Mouse (Mus musculus): ENCODE data around the gene Hist2h4.
"Not testable (repeated sequence)": the region's sequence is repeated elsewhere in the genome, so short reads cannot be mapped to it uniquely, and the experiment has no call there.

The Hist2h4 gene

DNA sequence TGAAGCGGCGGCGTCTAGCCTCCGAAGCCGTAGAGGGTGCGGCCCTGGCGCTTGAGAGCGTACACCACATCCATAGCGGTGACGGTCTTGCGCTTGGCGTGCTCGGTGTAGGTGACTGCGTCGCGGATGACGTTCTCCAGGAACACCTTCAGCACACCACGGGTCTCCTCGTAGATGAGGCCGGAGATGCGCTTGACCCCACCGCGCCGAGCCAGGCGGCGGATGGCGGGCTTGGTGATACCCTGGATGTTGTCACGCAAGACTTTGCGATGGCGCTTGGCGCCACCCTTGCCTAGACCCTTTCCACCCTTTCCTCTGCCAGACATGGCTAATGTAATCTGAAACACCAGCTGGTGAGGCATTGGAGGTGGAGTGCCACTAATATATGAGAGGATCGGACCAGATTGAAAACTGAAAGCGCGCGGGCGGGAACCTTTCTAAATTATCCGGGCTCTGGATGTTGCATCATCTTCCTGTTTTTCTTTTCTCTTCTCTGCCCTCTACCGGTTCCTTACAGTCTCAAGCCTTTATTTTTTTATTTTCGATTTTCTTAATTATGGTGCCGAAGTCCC, at the start of gene Hist2h4:
Hist2h4 (minus strand) TSS at position 333 of the 572 bp plus-strand sequence.
- DNase-seq (ENCODE audit: low read depth, low spot score), result peak; percentile 96

DNA sequence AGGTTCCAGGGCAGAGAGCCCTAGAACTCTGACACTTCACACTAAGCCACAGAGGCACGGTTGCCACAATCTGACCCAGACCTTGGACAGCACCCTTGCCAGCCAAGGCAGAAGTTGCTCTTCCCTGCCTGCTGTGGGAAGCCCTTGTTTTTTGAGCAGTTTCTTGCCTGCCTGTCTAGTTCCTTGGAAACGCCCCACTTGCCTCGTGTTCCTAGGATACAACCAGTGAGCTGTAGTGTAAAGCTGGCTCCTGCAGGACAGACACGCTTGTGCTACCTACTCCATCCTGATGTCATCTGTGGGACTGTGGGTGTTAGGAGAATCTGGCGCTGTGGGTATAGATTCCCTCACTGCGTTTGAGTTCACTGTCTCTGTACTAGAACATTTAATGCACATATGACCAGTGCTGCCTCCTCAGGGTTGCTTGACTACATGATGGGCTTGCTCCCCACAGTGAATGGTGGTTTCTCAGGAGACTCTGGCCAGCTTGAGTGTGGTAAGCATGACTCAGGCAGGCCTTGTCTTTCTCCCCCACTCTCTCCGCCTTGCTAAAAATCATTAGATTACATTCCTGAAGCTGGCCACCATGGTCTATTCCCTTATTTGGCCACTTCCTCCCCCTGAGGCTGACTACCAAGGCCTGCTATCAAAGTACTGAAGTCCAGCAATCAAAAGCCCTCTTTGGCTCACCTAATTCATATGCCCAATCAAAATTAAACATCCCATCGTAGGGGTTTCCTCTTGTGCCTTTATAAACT, 49.4 kb upstream of the Hist2h4 start:
- DNase-seq (ENCODE audit: low read depth, low spot score), result peak; percentile 88

DNA sequence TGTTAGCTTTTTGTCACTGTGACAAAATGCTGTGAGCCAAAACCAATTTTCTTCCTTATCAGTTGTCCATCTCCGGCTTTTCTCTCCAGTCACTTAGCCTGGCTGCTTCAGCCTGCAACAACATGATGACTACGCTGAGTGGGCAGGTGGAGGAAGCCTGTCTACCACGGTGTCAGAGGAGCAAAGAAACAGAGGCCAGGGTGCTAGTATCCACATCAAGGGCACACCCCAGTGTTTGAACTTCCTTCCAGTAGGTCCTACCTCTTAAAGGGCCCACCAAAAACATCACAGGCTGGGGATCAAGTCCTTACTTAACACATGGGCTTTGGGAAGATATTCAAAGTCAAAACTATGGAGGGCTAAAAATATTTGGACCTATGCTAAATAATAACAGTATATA, 46.3 kb upstream of the Hist2h4 start:
- DNase-seq (ENCODE audit: low read depth, low spot score), result no peak

GRCm38 (mm10) chr3:96306506-96306905, 43.4 kb upstream of the Hist2h4 start:
- DNase-seq (ENCODE audit: low read depth, low spot score), result no peak

GRCm38 (mm10) chr3:96302076-96302475, 39.0 kb upstream of the Hist2h4 start:
- DNase-seq (ENCODE audit: low read depth, low spot score), result no peak

DNA sequence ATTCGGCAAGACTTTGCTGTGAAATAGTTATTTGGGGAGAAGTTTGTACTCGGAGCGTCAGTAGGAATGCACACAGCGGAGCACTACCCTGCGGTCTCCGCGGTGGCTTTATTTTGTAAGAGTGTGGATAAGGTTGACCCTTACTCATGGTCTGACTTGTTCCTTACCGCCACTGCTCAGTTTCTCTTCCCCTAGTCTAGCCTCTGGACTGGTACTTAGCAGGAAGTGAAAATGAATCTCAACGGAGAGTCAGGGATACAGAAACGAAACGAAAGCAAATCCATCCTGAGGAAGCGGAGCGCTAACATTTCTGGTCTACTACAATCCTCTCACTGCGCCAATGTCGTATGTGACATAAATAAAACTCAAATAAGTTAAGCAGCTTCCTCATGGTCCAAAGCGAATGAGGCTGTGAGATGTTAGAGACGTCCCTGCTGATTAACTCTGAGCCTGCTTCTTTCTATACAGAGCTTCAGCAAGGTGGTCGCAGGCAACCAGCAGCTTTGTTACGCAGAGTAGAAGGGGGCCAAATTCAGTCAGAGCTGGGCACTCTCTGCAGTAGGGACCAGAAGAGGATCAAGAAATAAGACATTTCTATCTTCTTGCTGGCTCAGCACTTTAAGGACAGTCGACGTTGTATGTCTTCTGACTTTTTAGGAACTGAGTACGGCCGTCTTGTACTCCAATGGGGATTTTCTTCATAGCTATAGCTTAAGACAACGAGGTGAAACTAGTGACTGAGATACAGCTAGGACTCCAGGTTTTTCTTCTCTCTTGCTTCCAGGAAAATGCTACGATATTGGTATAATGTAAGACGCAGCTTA, 37.8 kb upstream of the Hist2h4 start:
- DNase-seq (ENCODE audit: low read depth, low spot score), result no peak

DNA sequence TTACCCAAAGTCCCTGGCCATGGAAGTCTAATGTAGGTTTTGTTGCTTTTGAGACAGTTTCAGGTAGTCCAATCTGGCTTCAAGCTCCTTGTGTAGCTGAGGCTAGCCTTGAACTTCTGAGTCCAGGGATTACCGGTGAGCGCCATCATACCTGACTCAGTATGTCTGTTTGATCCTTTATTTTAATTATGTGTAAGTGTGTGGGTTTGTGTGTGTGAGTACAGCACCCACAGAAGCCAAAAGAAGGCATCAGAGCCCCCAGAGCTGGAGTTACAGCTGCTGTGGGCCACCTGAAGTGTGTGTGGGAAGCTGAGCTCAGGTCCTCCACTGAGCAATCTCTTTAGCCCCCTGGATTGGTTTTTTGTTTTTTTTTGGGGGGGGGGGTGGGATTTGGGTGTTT, 36.5 kb upstream of the Hist2h4 start:
- DNase-seq (ENCODE audit: low read depth, low spot score), result no peak

- DNase-seq (ENCODE audit: low read depth, low spot score), result no peak
Measured at GRCm38 (mm10) chr3:96298360-96298759, 35.2 kb upstream of the Hist2h4 start.

- DNase-seq (ENCODE audit: low read depth, low spot score), result no peak
Measured at GRCm38 (mm10) chr3:96293787-96294186, 30.7 kb upstream of the Hist2h4 start, which contains the start of gene Fcgr1. Gene Fcgr1 (minus strand): TSS chr3:96293969.

DNA sequence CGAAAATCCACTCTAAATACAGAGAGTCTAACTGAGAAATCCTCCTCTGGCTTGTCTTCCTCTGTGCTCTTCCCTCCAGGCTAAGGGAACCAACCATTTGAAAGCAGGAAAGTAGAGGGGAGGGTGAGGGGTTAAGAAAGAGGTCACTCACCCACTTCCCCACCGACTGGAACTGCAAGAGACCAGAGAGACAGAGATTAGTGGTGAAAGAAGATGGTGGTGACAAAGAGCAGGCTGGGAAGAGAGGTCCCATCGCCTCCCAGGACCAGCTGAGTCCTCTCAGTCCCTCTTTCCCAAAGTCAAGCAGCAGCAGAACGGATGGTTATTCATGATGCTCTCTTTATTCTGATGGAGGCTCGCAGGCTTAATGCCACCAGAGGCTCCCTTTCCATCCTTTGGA, 30.3 kb upstream of the Hist2h4 start:
- no peak for DNase-seq (ENCODE audit: low read depth, low spot score)

- no peak for DNase-seq (ENCODE audit: low read depth, low spot score)
Measured at GRCm38 (mm10) chr3:96292641-96293040, 29.5 kb upstream of the Hist2h4 start.

GRCm38 (mm10) chr3:96290727-96291126, 27.6 kb upstream of the Hist2h4 start:
- DNase-seq (ENCODE audit: low read depth, low spot score), result not testable (repeated sequence)

GRCm38 (mm10) chr3:96289201-96289600, 26.1 kb upstream of the Hist2h4 start:
- peak; percentile 87 for DNase-seq (ENCODE audit: low read depth, low spot score)

- not testable (repeated sequence) for DNase-seq (ENCODE audit: low read depth, low spot score)
Measured at GRCm38 (mm10) chr3:96287334-96287733, 24.2 kb upstream of the Hist2h4 start.

- peak; percentile 74 for DNase-seq (ENCODE audit: low read depth, low spot score)
Measured at GRCm38 (mm10) chr3:96284457-96284856, 21.3 kb upstream of the Hist2h4 start.

- DNase-seq (ENCODE audit: low read depth, low spot score), result peak; percentile 53
Measured at GRCm38 (mm10) chr3:96280660-96281059, 17.5 kb upstream of the Hist2h4 start.

GRCm38 (mm10) chr3:96277800-96278624, 14.9 kb upstream of the Hist2h4 start:
- peak; percentile 94 for DNase-seq (ENCODE audit: low read depth, low spot score)

GRCm38 (mm10) chr3:96277428-96277799, 14.3 kb upstream of the Hist2h4 start:
- DNase-seq (ENCODE audit: low read depth, low spot score), result peak; percentile 78

DNA sequence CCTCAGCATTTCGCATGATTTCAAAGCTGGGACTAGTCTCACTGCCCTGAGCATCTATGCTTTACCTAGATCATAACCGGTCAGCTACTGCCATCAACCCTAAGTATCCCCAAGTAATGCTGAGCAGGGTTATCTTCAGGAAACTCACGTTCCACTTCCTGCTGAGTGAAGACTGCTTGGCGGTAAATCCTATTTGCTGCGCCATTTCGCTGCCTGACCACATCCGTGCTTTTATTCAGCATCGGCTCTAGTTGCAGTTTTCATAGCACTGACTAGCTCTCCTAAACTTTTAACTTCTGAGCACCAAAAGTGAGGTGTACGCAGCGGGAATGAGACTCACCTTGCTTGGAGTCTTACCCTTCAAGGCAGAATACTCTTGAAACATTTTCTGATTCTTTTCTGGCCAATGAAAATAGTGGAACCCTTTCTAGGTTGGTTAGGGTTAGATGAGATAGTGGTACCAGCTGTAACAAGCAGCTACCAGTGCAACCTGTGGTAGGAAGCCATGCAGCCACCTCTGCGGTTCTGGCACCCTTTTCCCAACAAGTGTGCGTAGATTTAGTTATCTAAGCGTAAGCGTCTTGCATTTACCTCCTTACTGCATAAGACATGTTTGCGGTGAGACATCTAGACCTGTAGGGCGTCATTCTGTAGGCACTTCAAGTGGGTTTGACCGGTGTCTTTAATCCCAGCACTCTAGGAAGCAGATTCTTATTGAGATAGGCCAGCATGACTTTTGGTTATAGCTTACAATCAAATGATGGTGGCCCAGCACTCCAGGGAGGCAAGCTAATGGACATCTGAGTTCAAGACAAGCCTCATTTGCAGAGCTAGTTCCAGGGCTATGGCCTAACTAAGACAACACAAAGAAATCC, 10.7 kb upstream of the Hist2h4 start:
- DNase-seq (ENCODE audit: low read depth, low spot score), result peak; percentile 61

All from R1 (cell line).